In the genomic region with DNA sequence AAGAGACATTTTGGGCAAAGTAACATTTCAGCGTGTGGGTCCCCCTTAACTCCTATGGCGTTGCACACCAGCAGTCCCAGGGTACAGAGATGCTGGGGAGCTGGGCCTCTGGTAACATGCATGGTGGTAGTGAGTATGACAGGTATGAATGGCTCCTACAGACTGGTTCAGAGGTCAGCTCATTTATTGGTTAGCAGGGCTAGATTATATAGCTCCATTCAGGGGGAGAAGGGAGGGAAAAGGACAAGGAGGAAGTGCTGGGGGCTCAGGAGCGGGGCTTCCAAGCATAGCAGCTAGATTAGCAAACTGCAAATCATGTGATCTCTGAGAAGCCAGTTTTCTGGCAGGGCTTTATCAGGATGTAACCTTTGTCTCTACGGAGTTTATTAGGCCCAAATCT, we compare ENCODE assay signal across 33 mouse cellular contexts.
"Had no signal": no experiment of that assay in that cellular context is flagged by ENCODE, and none has a peak within 500 bp of the region (broad histone marks: within the 10 kb centered on the region; RNA-seq: fewer than 3 reads in every experiment).

No protein-coding gene starts in this region.

- DNase-seq: heart, postnatal 10 days; heart, postnatal 14 days; heart, postnatal 36 days; heart, postnatal 4 days; kidney, adult 11 months; kidney, adult 18-20 months; kidney, adult 2 months; kidney, adult 8-10 months; kidney, adult 9 months; kidney, postnatal 10 days; kidney, postnatal 14 days; kidney, postnatal 25 days; kidney, postnatal 36 days; kidney, postnatal 4 days; layer of hippocampus, adult 9-11 months; layer of hippocampus, postnatal 36 days had no signal

- H3K27me3 ChIP-seq: heart, embryonic 12.5 days; heart, embryonic 13.5 days; heart, embryonic 15.5 days; hindbrain, embryonic 12.5 days; hindbrain, embryonic 13.5 days; hindbrain, embryonic 15.5 days; kidney, embryonic 15.5 days had no signal

- H3K4me1 ChIP-seq: heart, embryonic 12.5 days; heart, embryonic 13.5 days; heart, embryonic 15.5 days; hindbrain, embryonic 10.5 days; hindbrain, embryonic 12.5 days; hindbrain, embryonic 13.5 days; hindbrain, embryonic 15.5 days; kidney, embryonic 15.5 days had no signal

- ATAC-seq: hindbrain, embryonic 16.5 days; hindbrain, postnatal 0 days; inflammation-experienced regulatory T-cells, adult 6 months had no signal

- H3K27ac ChIP-seq: heart, embryonic 10.5 days; heart, embryonic 13.5 days; heart, embryonic 15.5 days; hindbrain, embryonic 10.5 days; hindbrain, embryonic 12.5 days; hindbrain, embryonic 13.5 days; hindbrain, embryonic 14.5 days; hindbrain, embryonic 15.5 days; hindbrain, postnatal 0 days; kidney, embryonic 15.5 days; kidney, postnatal 0 days; layer of hippocampus, adult 2 months; left cerebral cortex, adult 2 months had no signal

- H3K4me2 ChIP-seq: heart, embryonic 11.5 days; heart, embryonic 12.5 days; heart, embryonic 13.5 days; heart, embryonic 15.5 days; hindbrain, embryonic 12.5 days; hindbrain, embryonic 13.5 days; hindbrain, embryonic 14.5 days; hindbrain, embryonic 15.5 days; kidney, embryonic 15.5 days had no signal

- H3K9ac ChIP-seq: heart, embryonic 12.5 days; heart, embryonic 13.5 days; heart, embryonic 15.5 days; hindbrain, embryonic 12.5 days; hindbrain, embryonic 13.5 days; hindbrain, embryonic 14.5 days; hindbrain, embryonic 15.5 days; kidney, embryonic 15.5 days had no signal

- H3K36me3 ChIP-seq: heart, embryonic 15.5 days; kidney, embryonic 15.5 days had no signal

- H3K9me3 ChIP-seq: heart, embryonic 10.5 days; heart, embryonic 13.5 days; heart, embryonic 15.5 days; hindbrain, embryonic 13.5 days; hindbrain, embryonic 15.5 days; kidney, embryonic 15.5 days had no signal

- H3K4me3 ChIP-seq: heart, embryonic 10.5 days; heart, embryonic 12.5 days; heart, embryonic 13.5 days; heart, embryonic 15.5 days; hindbrain, embryonic 10.5 days; hindbrain, embryonic 12.5 days; hindbrain, embryonic 13.5 days; hindbrain, embryonic 15.5 days; kidney, embryonic 15.5 days; layer of hippocampus, adult 2 months; left cerebral cortex, adult 2 months had no signal
